Mouse (Mus musculus): ENCODE measurements around the gene Pomgnt2.

DNA sequence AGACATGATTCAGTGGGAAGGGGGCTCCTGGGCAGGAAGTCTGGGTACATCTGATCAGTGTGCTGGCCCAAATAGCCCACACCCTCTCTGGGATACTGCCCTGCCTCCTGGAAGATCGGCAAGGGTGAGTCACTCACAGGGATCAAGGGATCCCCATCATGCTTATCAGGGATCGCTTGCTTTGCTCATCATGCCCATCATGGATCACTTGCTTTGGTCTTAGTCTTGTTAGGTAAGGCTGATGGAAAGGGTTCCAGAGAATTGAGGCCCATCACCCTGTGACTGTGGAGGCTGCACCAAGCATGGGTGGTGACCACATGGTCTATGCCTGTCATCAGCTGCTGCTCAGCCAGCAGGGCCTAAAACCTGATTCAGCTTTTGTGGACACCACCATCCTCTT lies 21.6 kb downstream of the Pomgnt2 start:
- TF ChIP-seq CTCF (IDR thresholded peaks at IDR 0.05; ENCODE audit: low read depth, low read length) (no peak), POLR2A (IDR thresholded peaks at IDR 0.05; ENCODE audit: insufficient read depth, low read length) (no peak)
